Mouse (Mus musculus) MEL (cell line): Measurements from ENCODE around the gene Pex14. TPM values are rescaled to one million over a fixed set of nuclear protein-coding genes. Genes with fewer than 3 reads are reported as not detected.

Experiments
- DNase-seq: peaks from one replicate; pipeline ENCODE4 v3.0.0; 2011; ENCODE audit warnings: low read depth, low spot score
- H3K27ac ChIP-seq: 2 replicates; pipeline ENCODE4 v1.5.1; 2012; ENCODE audit warnings: low read depth, mild to moderate bottlenecking, control low read depth, low read length, moderate library complexity; ENCODE audit not compliant: control insufficient read depth
- H3K27me3 ChIP-seq, 2 experiments: fragments of 150-350 bp in 1 of 2; sonication (generic) in 1 of 2; 2 replicates each; pipeline ENCODE4 v1.6.1; 2012; ENCODE audit warnings: low read length in 2 of 2, mild to moderate bottlenecking in 2 of 2, improper control_type of control experiment in 1 of 2, moderate library complexity in 1 of 2; ENCODE audit not compliant: insufficient read depth in 2 of 2, control insufficient read depth in 1 of 2
- H3K36me3 ChIP-seq, 2 experiments: 2 replicates each; pipeline ENCODE4 v1.6.1; 2012 to 2014; ENCODE audit warnings: low read length in 2 of 2, improper control_type of control experiment in 1 of 2, inconsistent platforms in 1 of 2, mild to moderate bottlenecking in 1 of 2; ENCODE audit not compliant: insufficient read depth in 2 of 2, control insufficient read depth in 1 of 2
- H3K4me1 ChIP-seq, 2 experiments: fragments of 150-350 bp in 1 of 2; sonication (generic) in 1 of 2; 2 replicates each; pipeline ENCODE4 v1.6.1; 2012; ENCODE audit warnings: low read length in 2 of 2, improper control_type of control experiment in 1 of 2, mild to moderate bottlenecking in 1 of 2; ENCODE audit not compliant: insufficient read depth in 2 of 2, control insufficient read depth in 1 of 2
- H3K4me3 ChIP-seq, 2 experiments: fragments of 150-350 bp in 1 of 2; sonication (generic) in 1 of 2; 2 replicates each; pipeline ENCODE4 v1.5.1; 2012; ENCODE audit warnings: low read depth in 2 of 2, low read length in 2 of 2, mild to moderate bottlenecking in 2 of 2, moderate library complexity in 2 of 2, control low read depth in 1 of 2, improper control_type of control experiment in 1 of 2; ENCODE audit not compliant: control insufficient read depth in 1 of 2, insufficient read depth in 1 of 2
- H3K79me2 ChIP-seq: 2 replicates; pipeline ENCODE4 v1.6.1; 2012; ENCODE audit warnings: mild to moderate bottlenecking, low read length, moderate library complexity; ENCODE audit not compliant: control insufficient read depth, poor library complexity, insufficient read depth
- H3K9ac ChIP-seq: 2 replicates; pipeline ENCODE4 v1.6.1; 2012; ENCODE audit warnings: low read depth, mild to moderate bottlenecking, control low read depth, low read length, moderate library complexity; ENCODE audit not compliant: control insufficient read depth, poor library complexity, severe bottlenecking
- H3K9me3 ChIP-seq: fragments of 150-350 bp; sonication (generic); replicated peaks from 2 replicates; pipeline ENCODE4 v1.6.1; 2012; ENCODE audit warnings: mild to moderate bottlenecking, low read length, improper control_type of control experiment, moderate library complexity; ENCODE audit not compliant: insufficient read depth
- BHLHE40 ChIP-seq: IDR thresholded peaks from 2 replicates; pipeline ENCODE4 v1.6.1; 2012; ENCODE audit warnings: low read depth, mild to moderate bottlenecking, inconsistent platforms, low read length, improper control_type of control experiment, borderline replicate concordance
- CHD1 ChIP-seq: IDR thresholded peaks from 2 replicates; pipeline ENCODE4 v1.6.1; 2012; ENCODE audit warnings: low read depth, mild to moderate bottlenecking, inconsistent platforms, low read length, improper control_type of control experiment
- CHD2 ChIP-seq: IDR thresholded peaks from 2 replicates; pipeline ENCODE4 v1.6.1; 2011; ENCODE audit warnings: low read length, improper control_type of control experiment
- CTCF ChIP-seq, 3 experiments: IDR thresholded peaks in 2 of 3; conservative IDR thresholded peaks in 1 of 3; 2 replicates each; pipeline ENCODE4 v1.5.1; 2011 to 2012; ENCODE audit warnings: low read length in 3 of 3, low read depth in 2 of 3, mild to moderate bottlenecking in 2 of 3, improper control_type of control experiment in 1 of 3, inconsistent platforms in 1 of 3, mixed read lengths in 1 of 3, moderate library complexity in 1 of 3; ENCODE audit not compliant: control insufficient read depth in 1 of 3, insufficient read depth in 1 of 3, poor library complexity in 1 of 3, severe bottlenecking in 1 of 3
- E2F4 ChIP-seq: IDR thresholded peaks from 2 replicates; pipeline ENCODE4 v1.6.1; 2011; ENCODE audit warnings: low read depth, low read length, improper control_type of control experiment, borderline replicate concordance
- ELF1 ChIP-seq: IDR thresholded peaks from 2 replicates; pipeline ENCODE4 v1.6.1; 2014; ENCODE audit warnings: low read depth, mild to moderate bottlenecking, inconsistent platforms, low read length, improper control_type of control experiment, moderate library complexity
- EP300 ChIP-seq, 2 experiments: IDR thresholded peaks; 2 replicates each; pipeline ENCODE4 v1.6.1; 2011; ENCODE audit warnings: improper control_type of control experiment in 2 of 2, low read length in 2 of 2, low read depth in 1 of 2, mild to moderate bottlenecking in 1 of 2
- ETS1 ChIP-seq: IDR thresholded peaks from 2 replicates; pipeline ENCODE4 v1.6.1; 2012; ENCODE audit warnings: low read depth, mild to moderate bottlenecking, inconsistent platforms, low read length, improper control_type of control experiment, moderate library complexity
- GABPA ChIP-seq: IDR thresholded peaks from 2 replicates; pipeline ENCODE4 v1.6.1; 2012; ENCODE audit warnings: low read depth, mild to moderate bottlenecking, inconsistent platforms, low read length, improper control_type of control experiment, moderate library complexity
- GATA1 ChIP-seq: IDR thresholded peaks from 2 replicates; pipeline ENCODE4 v1.6.1; 2011; ENCODE audit warnings: low read depth, low read length, improper control_type of control experiment
- HCFC1 ChIP-seq: IDR thresholded peaks from 2 replicates; pipeline ENCODE4 v1.6.1; 2012; ENCODE audit warnings: low read depth, mild to moderate bottlenecking, inconsistent platforms, low read length, improper control_type of control experiment, moderate library complexity
- JUND ChIP-seq: IDR thresholded peaks from 2 replicates; pipeline ENCODE4 v1.6.1; 2011; ENCODE audit warnings: low read depth, mild to moderate bottlenecking, improper control_type of control experiment, low read length
- MAFK ChIP-seq: IDR thresholded peaks from 2 replicates; pipeline ENCODE4 v1.6.1; 2011; ENCODE audit warnings: low read depth, mild to moderate bottlenecking, low read length, improper control_type of control experiment, borderline replicate concordance
- MAX ChIP-seq: IDR thresholded peaks from 2 replicates; pipeline ENCODE4 v1.6.1; 2011; ENCODE audit warnings: low read length, improper control_type of control experiment
- MAZ ChIP-seq: IDR thresholded peaks from 2 replicates; pipeline ENCODE4 v1.6.1; 2012; ENCODE audit warnings: low read depth, mild to moderate bottlenecking, inconsistent platforms, low read length, improper control_type of control experiment
- MEF2A ChIP-seq: IDR thresholded peaks from 2 replicates; pipeline ENCODE4 v1.6.1; 2014; ENCODE audit warnings: low read depth, mild to moderate bottlenecking, inconsistent platforms, low read length, improper control_type of control experiment; ENCODE audit not compliant: poor library complexity, insufficient replicate concordance, severe bottlenecking; ENCODE audit errors: extremely low read depth
- MXI1 ChIP-seq: IDR thresholded peaks from 2 replicates; pipeline ENCODE4 v1.6.1; 2011; ENCODE audit warnings: mild to moderate bottlenecking, low read depth, low read length, improper control_type of control experiment
- MYB ChIP-seq: IDR thresholded peaks from 2 replicates; pipeline ENCODE4 v1.6.1; 2011; ENCODE audit warnings: mild to moderate bottlenecking, low read depth, low read length, improper control_type of control experiment
- MYC ChIP-seq: IDR thresholded peaks from 2 replicates; pipeline ENCODE4 v1.6.1; 2011; ENCODE audit warnings: low read depth, mild to moderate bottlenecking, low read length, improper control_type of control experiment, moderate library complexity
- NELFE ChIP-seq: IDR thresholded peaks from 2 replicates; pipeline ENCODE4 v1.6.1; 2011; ENCODE audit warnings: low read depth, low read length, improper control_type of control experiment
- NRF1 ChIP-seq: IDR thresholded peaks from 2 replicates; pipeline ENCODE4 v1.6.1; 2014; ENCODE audit warnings: low read depth, mild to moderate bottlenecking, inconsistent platforms, low read length, improper control_type of control experiment, moderate library complexity; ENCODE audit not compliant: poor library complexity, insufficient read depth, severe bottlenecking
- POLR2A ChIP-seq, 2 experiments: IDR thresholded peaks; 2 replicates each; pipeline ENCODE4 v1.6.1; 2011 to 2012; ENCODE audit warnings: low read length in 2 of 2, mild to moderate bottlenecking in 2 of 2, control low read depth in 1 of 2, improper control_type of control experiment in 1 of 2, low read depth in 1 of 2, moderate library complexity in 1 of 2; ENCODE audit not compliant: control insufficient read depth in 1 of 2, insufficient read depth in 1 of 2, poor library complexity in 1 of 2
- POLR2AphosphoS2 ChIP-seq: IDR thresholded peaks from 2 replicates; pipeline ENCODE4 v1.6.1; 2011; ENCODE audit warnings: low read length, improper control_type of control experiment
- POLR2AphosphoS5 ChIP-seq: IDR thresholded peaks from 2 replicates; pipeline ENCODE4 v1.6.1; 2012; ENCODE audit warnings: low read depth, borderline replicate concordance, mild to moderate bottlenecking, inconsistent platforms, low read length, moderate library complexity, mixed read lengths
- RAD21 ChIP-seq: IDR thresholded peaks from 2 replicates; pipeline ENCODE4 v1.6.1; 2011; ENCODE audit warnings: mild to moderate bottlenecking, low read depth, low read length, improper control_type of control experiment
- RCOR1 ChIP-seq: IDR thresholded peaks from 2 replicates; pipeline ENCODE4 v1.6.1; 2012; ENCODE audit warnings: low read depth, mild to moderate bottlenecking, inconsistent platforms, low read length, improper control_type of control experiment
- SIN3A ChIP-seq: IDR thresholded peaks from 2 replicates; pipeline ENCODE4 v1.6.1; 2012; ENCODE audit warnings: low read length, improper control_type of control experiment, inconsistent platforms
- SMC3 ChIP-seq: IDR thresholded peaks from 2 replicates; pipeline ENCODE4 v1.6.1; 2011; ENCODE audit warnings: low read depth, low read length, improper control_type of control experiment
- TAL1 ChIP-seq: IDR thresholded peaks from 2 replicates; pipeline ENCODE4 v1.6.1; 2012; ENCODE audit warnings: mild to moderate bottlenecking, inconsistent platforms, low read length, moderate library complexity, mixed read lengths
- TBP ChIP-seq: IDR thresholded peaks from 2 replicates; pipeline ENCODE4 v1.8.0; 2011; ENCODE audit warnings: low read depth, low read length, improper control_type of control experiment
- TCF12 ChIP-seq: IDR thresholded peaks from 2 replicates; pipeline ENCODE4 v1.6.1; 2014; ENCODE audit warnings: low read depth, mild to moderate bottlenecking, inconsistent platforms, low read length, improper control_type of control experiment, moderate library complexity
- UBTF ChIP-seq: IDR thresholded peaks from 2 replicates; pipeline ENCODE4 v1.6.1; 2012; ENCODE audit warnings: low read depth, mild to moderate bottlenecking, inconsistent platforms, low read length, improper control_type of control experiment, moderate library complexity, borderline replicate concordance; ENCODE audit not compliant: insufficient read depth
- USF1 ChIP-seq: IDR thresholded peaks from 2 replicates; pipeline ENCODE4 v1.6.1; 2014; ENCODE audit warnings: low read depth, mild to moderate bottlenecking, inconsistent platforms, low read length, improper control_type of control experiment, moderate library complexity
- USF2 ChIP-seq, 2 experiments: IDR thresholded peaks; 2 replicates each; pipeline ENCODE4 v1.6.1; 2011 to 2012; ENCODE audit warnings: improper control_type of control experiment in 2 of 2, low read length in 2 of 2, borderline replicate concordance in 1 of 2, inconsistent platforms in 1 of 2, low read depth in 1 of 2, mild to moderate bottlenecking in 1 of 2; ENCODE audit not compliant: insufficient read depth in 1 of 2
- ZC3H11A ChIP-seq: IDR thresholded peaks from 2 replicates; pipeline ENCODE4 v1.6.1; 2012; ENCODE audit warnings: low read depth, mild to moderate bottlenecking, inconsistent platforms, low read length, improper control_type of control experiment
- ZKSCAN1 ChIP-seq: IDR thresholded peaks from 2 replicates; pipeline ENCODE4 v1.6.1; 2012; ENCODE audit warnings: low read depth, mild to moderate bottlenecking, inconsistent platforms, low read length, improper control_type of control experiment, moderate library complexity
- ZMIZ1 ChIP-seq: IDR thresholded peaks from 2 replicates; pipeline ENCODE4 v1.6.1; 2012; ENCODE audit warnings: low read depth, mild to moderate bottlenecking, inconsistent platforms, low read length, improper control_type of control experiment, moderate library complexity
- ZNF384 ChIP-seq: IDR thresholded peaks from 2 replicates; pipeline ENCODE4 v1.6.1; 2012; ENCODE audit warnings: low read depth, mild to moderate bottlenecking, inconsistent platforms, low read length, improper control_type of control experiment
- polyA plus RNA-seq, 2 experiments: library from polyadenylated mRNA; stranded (reverse) in 1 of 2; unstranded in 1 of 2; fragments of >175 nt in 1 of 2; fragments of >200 nt in 1 of 2; gene quantifications; 2 replicates each; pipeline versions ENCODE4 v1.2.1 to v1.2.4; 2012; ENCODE audit warnings: low replicate concordance in 2 of 2, low read depth in 1 of 2; ENCODE audit not compliant: insufficient read length in 2 of 2, insufficient read depth in 1 of 2, missing spikeins in 1 of 2
- total RNA-seq: library from RNA; depleted of rRNA; stranded (reverse); fragments of 300-350 nt; gene quantifications from 2 replicates; pipeline ENCODE4 v1.2.3, GENCODE M21; 2012

The Pex14 gene
- total and polyA plus RNA-seq, 3 experiments = 38.3 to 49.2 TPM; not detected in 1

DNA sequence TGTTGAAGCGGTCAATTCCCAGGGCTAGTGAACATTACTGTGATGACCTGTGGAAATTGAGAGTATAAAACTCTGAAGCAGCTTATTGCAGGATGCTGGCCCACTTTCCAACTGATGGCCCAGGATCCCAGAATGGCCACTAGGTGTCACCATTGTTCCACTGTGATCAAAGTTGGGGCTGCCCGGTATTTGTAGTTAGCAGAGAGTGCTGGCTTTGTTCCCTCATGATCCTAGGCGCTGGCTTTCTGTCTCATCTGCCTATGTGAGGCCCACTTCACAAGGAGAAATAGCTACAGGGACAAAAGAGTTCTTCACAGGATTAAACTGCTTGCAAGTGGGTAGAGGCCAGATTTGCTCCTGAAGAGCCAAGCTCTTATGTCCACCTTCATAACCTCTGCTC lies 44.8 kb upstream of the Pex14 start:
- Histone ChIP-seq H3K9me3 (no peaks in the 10 kb centered on the region), H3K9ac (no peak overlapping the region), H3K4me1 (no peaks in the 10 kb centered on the region; a peak in 1 of 4 replicates), H3K4me3 (no peak overlapping the region), H3K27me3 (no peaks in the 10 kb centered on the region), H3K36me3 (no peaks in the 10 kb centered on the region; a peak in 1 of 4 replicates), H3K79me2 (no peaks in the 10 kb centered on the region), H3K27ac (no peak overlapping the region)
- peak; percentile 88 for DNase-seq
- TF ChIP-seq ZC3H11A (peak; percentile 87), CHD2 (no peak), HCFC1 (no peak), EP300 (IDR thresholded peaks at IDR 0.05; ENCODE audit: low read depth in 1 of 2, low read length in 2 of 2) (no peak), CHD1 (no peak), JUND (no peak), MYC (0 out of 2 replicates have a peak, but pooled peaks have one; percentile 41), CTCF (IDR thresholded peaks at IDR 0.05 in 2 of 3, conservative IDR thresholded peaks at IDR 0.05 in 1 of 3; ENCODE audit: control insufficient read depth in 1 of 3, insufficient read depth in 1 of 3, low read depth in 2 of 3, low read length in 3 of 3, poor library complexity in 1 of 3, severe bottlenecking in 1 of 3) (peak; percentile 79 to 96 (median 90)), MAZ (no peak), ELF1 (no peak), POLR2A (IDR thresholded peaks at IDR 0.05; ENCODE audit: control insufficient read depth in 1 of 2, insufficient read depth in 1 of 2, low read depth in 1 of 2, low read length in 2 of 2, poor library complexity in 1 of 2) (no peak), ZKSCAN1 (no peak), RAD21 (peak; percentile 96), UBTF (no peak), USF1 (no peak), POLR2AphosphoS2 (no peak), POLR2AphosphoS5 (no peak), TBP (0 out of 2 replicates have a peak, but pooled peaks have one; percentile 42), ZMIZ1 (no peak), GABPA (no peak), ETS1 (no peak), MAFK (no peak), RCOR1 (no peak), E2F4 (no peak), MEF2A (no peak), ZNF384 (0 out of 2 replicates have a peak, but pooled peaks have one; percentile 44), MYB (no peak), USF2 (IDR thresholded peaks at IDR 0.05; ENCODE audit: borderline replicate concordance in 1 of 2, insufficient read depth in 1 of 2, low read depth in 1 of 2, low read length in 2 of 2) (no peak), GATA1 (no peak), MXI1 (no peak), TCF12 (no peak), SIN3A (0 out of 2 replicates have a peak, but pooled peaks have one; percentile 60), SMC3 (peak; percentile 88), BHLHE40 (no peak), NELFE (no peak), MAX (no peak), TAL1 (no peak), NRF1 (no peak)
